Mouse (Mus musculus): ENCODE data around the gene Ppm1n. TPM values are rescaled to one million over a fixed set of nuclear protein-coding genes. Genes with fewer than 3 reads are reported as not detected.

Gene Ppm1n
- not detected for polyA plus RNA-seq (2014; fragmentation: Illumina TruSeq; extraction: RNeasy Lipid Tissue Mini Kit (QIAGEN cat#74804); ENCODE audit: low read depth, low replicate concordance)

DNA sequence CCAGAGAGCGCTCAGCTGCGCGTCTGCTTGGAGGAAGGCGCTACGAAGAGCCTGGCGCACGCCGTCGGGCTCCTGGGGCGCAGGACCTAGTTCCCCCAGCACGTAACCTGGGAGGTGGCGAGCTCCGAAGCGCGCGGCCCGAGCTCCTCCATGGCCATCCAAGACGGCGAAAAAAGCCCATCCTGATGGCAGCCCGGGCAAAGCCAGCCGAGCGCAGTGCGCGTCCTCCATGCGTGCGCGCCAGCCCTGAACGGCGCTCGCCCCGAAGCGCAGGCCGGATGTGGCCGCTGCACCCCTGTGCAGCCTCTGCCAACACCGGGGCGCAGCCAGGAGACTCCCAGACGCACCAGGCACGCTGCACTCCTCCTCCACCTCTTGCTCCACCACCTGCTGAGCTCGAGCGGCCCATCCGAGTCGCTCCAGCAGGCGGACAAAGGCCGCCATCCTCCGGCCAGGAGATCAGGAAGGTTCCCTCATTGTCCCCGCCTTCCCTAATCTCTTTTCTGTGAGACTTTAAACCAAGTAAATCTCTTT lies at the start of gene Ppm1n:
Gene Ppm1n, minus strand, starts transcription at position 484 of the 534 bp plus-strand sequence.

DNA sequence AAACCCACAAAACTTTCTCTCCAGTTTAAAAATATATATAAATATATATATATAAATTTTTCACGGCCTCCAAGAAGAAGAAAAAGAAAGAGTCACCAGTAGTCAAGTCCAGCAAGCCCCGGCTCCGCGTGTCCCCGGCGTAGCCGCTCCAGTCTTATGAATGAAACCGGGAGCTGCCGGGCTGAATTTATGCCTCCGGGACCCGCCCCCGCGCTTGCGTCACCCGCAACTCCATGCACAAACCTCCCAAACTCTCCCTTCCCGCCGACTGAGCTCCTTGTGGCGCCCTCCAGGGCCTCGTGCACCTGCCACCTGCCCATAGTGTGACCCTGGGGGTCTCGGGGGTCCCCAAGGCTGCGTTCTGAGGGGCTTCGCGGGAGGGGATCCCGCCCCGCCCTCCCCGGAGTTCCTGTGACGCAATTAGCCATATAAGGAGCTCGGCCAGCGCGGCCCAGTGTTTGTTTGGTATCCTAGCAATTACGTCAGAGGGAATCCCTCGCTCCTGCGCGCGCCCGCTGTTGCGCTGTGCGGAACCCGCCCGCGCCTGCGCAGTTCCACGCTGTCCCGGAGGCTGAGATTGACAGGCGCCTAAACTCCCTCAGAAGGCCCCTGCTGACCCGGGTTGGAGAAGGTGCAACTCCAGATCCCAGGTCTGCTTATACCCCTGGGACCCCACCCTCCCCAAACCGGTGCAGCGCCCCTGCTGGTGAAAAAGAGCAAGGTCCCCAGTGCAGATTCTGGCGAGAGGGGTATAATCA lies 30.2 kb upstream of the Ppm1n start, which contains the start of gene Fosb:
Gene Fosb, minus strand, starts transcription at position 168 of the 758 bp plus-strand sequence.

DNA sequence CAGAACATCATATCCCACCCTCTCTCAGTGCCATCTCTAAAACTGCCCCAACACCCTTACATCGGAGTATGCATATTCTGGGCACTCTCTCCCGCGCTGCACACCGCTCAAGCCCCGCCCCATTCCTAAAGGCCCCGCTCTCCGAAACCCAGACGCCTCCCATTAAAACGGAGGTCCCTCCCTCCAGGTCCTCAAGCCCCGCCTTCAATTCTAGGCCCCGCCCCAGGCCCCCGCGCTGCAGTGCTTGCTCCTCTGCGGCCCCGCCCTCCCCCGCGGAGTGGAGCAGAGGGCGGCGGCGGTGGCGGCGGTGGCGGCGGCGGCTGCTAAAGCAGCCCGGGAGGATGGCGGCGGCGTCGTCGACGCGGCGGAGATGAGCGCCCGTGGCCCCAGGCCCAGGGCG lies 2.5 kb upstream of the Ppm1n start, which contains the start of gene Rtn2:
Gene Rtn2, plus strand, starts transcription at position 240 of the 400 bp plus-strand sequence.

DNA sequence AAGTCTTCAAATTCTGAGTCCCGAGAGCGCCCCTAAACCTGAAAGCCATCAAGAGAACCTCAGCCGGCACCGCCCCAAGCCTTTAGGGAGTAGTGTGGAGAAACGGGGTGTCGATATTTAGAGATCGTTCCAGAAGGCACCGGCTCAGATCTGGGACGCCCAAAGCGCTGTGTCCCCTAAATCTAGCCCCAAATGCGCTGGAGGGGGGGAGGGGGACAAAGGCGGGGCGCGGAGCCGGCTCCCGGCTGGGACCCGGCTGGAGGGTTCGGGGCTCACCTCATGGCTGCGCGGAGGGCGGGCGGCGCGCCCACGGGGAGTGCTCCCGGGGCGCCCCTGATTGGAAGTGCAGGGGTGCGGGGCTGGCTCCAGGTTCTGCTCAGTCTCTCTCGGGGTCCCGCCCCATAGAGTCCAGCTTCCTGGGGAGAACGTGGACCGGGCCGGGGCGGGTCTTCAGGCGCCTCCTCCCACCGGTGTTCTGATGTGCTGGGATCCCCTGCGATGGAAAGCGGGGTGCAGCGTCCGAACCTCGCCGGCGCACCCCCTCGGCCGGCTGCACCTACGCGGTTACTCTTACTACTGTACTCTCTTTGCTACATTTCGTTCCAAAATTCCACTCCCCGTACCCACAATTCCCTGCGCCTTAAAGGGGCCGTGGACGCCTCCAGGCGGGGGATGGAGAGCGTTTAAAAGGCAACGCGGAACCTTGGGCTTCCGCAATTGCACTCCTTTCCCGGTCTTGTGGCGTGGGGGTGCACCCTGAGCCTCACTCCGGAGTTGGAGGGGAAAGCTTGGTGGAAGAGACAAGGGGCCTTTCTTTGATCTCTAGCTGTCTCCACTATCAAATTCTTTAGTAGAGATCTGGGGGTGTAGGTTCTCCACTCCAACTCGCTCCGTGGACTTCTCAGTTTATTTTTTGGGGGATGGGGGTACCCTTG lies 8.4 kb downstream of the Ppm1n start, which contains the start of gene Vasp:
Gene Vasp, minus strand, starts transcription at position 580 of the 935 bp plus-strand sequence.

DNA sequence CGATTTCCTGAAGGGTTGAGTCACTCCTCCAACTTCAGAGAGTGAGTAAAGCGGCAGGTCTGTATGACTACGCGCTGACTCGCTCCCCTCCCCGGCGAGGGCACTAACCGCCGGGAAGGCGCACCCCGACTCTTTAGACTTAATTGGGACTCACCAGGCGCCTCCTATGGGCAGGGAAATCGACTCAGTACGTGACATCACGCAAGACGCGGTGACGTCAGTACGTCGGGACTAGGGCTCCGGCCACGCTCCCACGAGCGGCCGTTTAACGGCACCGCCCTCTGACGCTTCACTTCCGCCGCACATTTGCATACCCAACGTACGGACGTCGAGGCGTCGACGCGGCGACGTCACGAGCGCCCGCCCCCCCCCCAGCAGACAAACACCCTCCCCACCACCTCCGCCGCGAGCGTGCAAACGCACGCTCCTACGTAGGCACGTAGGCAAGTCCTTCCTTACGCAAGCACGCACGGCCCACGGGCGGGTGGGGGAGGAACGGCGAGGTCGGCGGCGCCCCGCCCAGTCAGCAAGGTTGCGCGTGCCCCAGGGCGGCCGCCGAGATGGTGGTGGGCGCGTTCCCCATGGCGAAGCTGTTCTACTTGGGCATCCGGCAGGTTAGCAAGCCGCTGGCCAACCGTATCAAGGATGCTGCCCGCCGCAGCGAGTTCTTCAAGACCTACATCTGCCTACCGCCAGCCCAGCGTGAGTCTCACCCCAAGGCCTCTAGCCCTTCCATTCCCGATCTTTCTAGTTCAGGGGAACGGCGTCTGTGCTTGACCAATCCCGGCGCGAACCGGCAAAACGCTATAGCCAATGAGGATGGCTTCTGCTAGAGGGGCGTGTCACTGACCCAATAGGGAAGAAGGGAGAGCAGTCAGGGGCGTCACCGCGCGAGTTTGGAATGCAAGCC lies 51.7 kb downstream of the Ppm1n start, which contains the start of gene Opa3:
Gene Opa3, plus strand, starts transcription at position 452 of the 910 bp plus-strand sequence.

Other genes with a start within 250 kb of the Ppm1n start
- not detected for gene Rsph6a, start 225.4 kb downstream of the Ppm1n start, polyA plus RNA-seq (2014; fragmentation: Illumina TruSeq; extraction: RNeasy Lipid Tissue Mini Kit (QIAGEN cat#74804); ENCODE audit: low read depth, low replicate concordance)
- 61.5 TPM for gene Dmwd, start 203.8 kb downstream of the Ppm1n start, polyA plus RNA-seq (2014; fragmentation: Illumina TruSeq; extraction: RNeasy Lipid Tissue Mini Kit (QIAGEN cat#74804); ENCODE audit: low read depth, low replicate concordance)
- 569 TPM for gene Dmpk, start 196.2 kb downstream of the Ppm1n start, polyA plus RNA-seq (2014; fragmentation: Illumina TruSeq; extraction: RNeasy Lipid Tissue Mini Kit (QIAGEN cat#74804); ENCODE audit: low read depth, low replicate concordance)
- gene Six5, start 185.5 kb downstream of the Ppm1n start, polyA plus RNA-seq (2014; fragmentation: Illumina TruSeq; extraction: RNeasy Lipid Tissue Mini Kit (QIAGEN cat#74804); ENCODE audit: low read depth, low replicate concordance), result 11.9 TPM
- not detected for gene Gm4969, start 161.7 kb downstream of the Ppm1n start, polyA plus RNA-seq (2014; fragmentation: Illumina TruSeq; extraction: RNeasy Lipid Tissue Mini Kit (QIAGEN cat#74804); ENCODE audit: low read depth, low replicate concordance)
- 4.0 TPM for gene Fbxo46, start 160.2 kb downstream of the Ppm1n start, polyA plus RNA-seq (2014; fragmentation: Illumina TruSeq; extraction: RNeasy Lipid Tissue Mini Kit (QIAGEN cat#74804); ENCODE audit: low read depth, low replicate concordance)
- 5.1 TPM for gene Qpctl, start 130.8 kb downstream of the Ppm1n start, polyA plus RNA-seq (2014; fragmentation: Illumina TruSeq; extraction: RNeasy Lipid Tissue Mini Kit (QIAGEN cat#74804); ENCODE audit: low read depth, low replicate concordance)
- gene Snrpd2, start 130.3 kb downstream of the Ppm1n start, polyA plus RNA-seq (2014; fragmentation: Illumina TruSeq; extraction: RNeasy Lipid Tissue Mini Kit (QIAGEN cat#74804); ENCODE audit: low read depth, low replicate concordance), result 49.9 TPM
- 0.89 TPM for gene Gipr, start 113.9 kb downstream of the Ppm1n start, polyA plus RNA-seq (2014; fragmentation: Illumina TruSeq; extraction: RNeasy Lipid Tissue Mini Kit (QIAGEN cat#74804); ENCODE audit: low read depth, low replicate concordance)
- 36.9 TPM for gene Eml2, start 103.6 kb downstream of the Ppm1n start, polyA plus RNA-seq (2014; fragmentation: Illumina TruSeq; extraction: RNeasy Lipid Tissue Mini Kit (QIAGEN cat#74804); ENCODE audit: low read depth, low replicate concordance)
- gene Gpr4, start 67.5 kb downstream of the Ppm1n start, polyA plus RNA-seq (2014; fragmentation: Illumina TruSeq; extraction: RNeasy Lipid Tissue Mini Kit (QIAGEN cat#74804); ENCODE audit: low read depth, low replicate concordance), result 8.0 TPM
- gene Opa3, start 51.7 kb downstream of the Ppm1n start, polyA plus RNA-seq (2014; fragmentation: Illumina TruSeq; extraction: RNeasy Lipid Tissue Mini Kit (QIAGEN cat#74804); ENCODE audit: low read depth, low replicate concordance), result 69.0 TPM
- gene Vasp, start 8.2 kb downstream of the Ppm1n start, polyA plus RNA-seq (2014; fragmentation: Illumina TruSeq; extraction: RNeasy Lipid Tissue Mini Kit (QIAGEN cat#74804); ENCODE audit: low read depth, low replicate concordance), result 36.4 TPM
- 176 TPM for gene Rtn2, start 2.6 kb upstream of the Ppm1n start, polyA plus RNA-seq (2014; fragmentation: Illumina TruSeq; extraction: RNeasy Lipid Tissue Mini Kit (QIAGEN cat#74804); ENCODE audit: low read depth, low replicate concordance)
- gene Fosb, start 30.0 kb upstream of the Ppm1n start, polyA plus RNA-seq (2014; fragmentation: Illumina TruSeq; extraction: RNeasy Lipid Tissue Mini Kit (QIAGEN cat#74804); ENCODE audit: low read depth, low replicate concordance), result 3.6 TPM
- 48.8 TPM for gene Ercc1, start 64.7 kb upstream of the Ppm1n start, polyA plus RNA-seq (2014; fragmentation: Illumina TruSeq; extraction: RNeasy Lipid Tissue Mini Kit (QIAGEN cat#74804); ENCODE audit: low read depth, low replicate concordance)
- 13.4 TPM for gene Cd3eap, start 79.4 kb upstream of the Ppm1n start, polyA plus RNA-seq (2014; fragmentation: Illumina TruSeq; extraction: RNeasy Lipid Tissue Mini Kit (QIAGEN cat#74804); ENCODE audit: low read depth, low replicate concordance)
- 26.1 TPM for gene Ppp1r13l, start 79.7 kb upstream of the Ppm1n start, polyA plus RNA-seq (2014; fragmentation: Illumina TruSeq; extraction: RNeasy Lipid Tissue Mini Kit (QIAGEN cat#74804); ENCODE audit: low read depth, low replicate concordance)
- gene Ercc2, start 101.9 kb upstream of the Ppm1n start, polyA plus RNA-seq (2014; fragmentation: Illumina TruSeq; extraction: RNeasy Lipid Tissue Mini Kit (QIAGEN cat#74804); ENCODE audit: low read depth, low replicate concordance), result 16.8 TPM
- gene Klc3, start 124.0 kb upstream of the Ppm1n start, polyA plus RNA-seq (2014; fragmentation: Illumina TruSeq; extraction: RNeasy Lipid Tissue Mini Kit (QIAGEN cat#74804); ENCODE audit: low read depth, low replicate concordance), result 0.55 TPM
- gene Ckm, start 124.7 kb upstream of the Ppm1n start, polyA plus RNA-seq (2014; fragmentation: Illumina TruSeq; extraction: RNeasy Lipid Tissue Mini Kit (QIAGEN cat#74804); ENCODE audit: low read depth, low replicate concordance), result 2,990 TPM
- 16.4 TPM for gene Mark4, start 178.8 kb upstream of the Ppm1n start, polyA plus RNA-seq (2014; fragmentation: Illumina TruSeq; extraction: RNeasy Lipid Tissue Mini Kit (QIAGEN cat#74804); ENCODE audit: low read depth, low replicate concordance)
- 1.4 TPM for gene Exoc3l2, start 183.3 kb upstream of the Ppm1n start, polyA plus RNA-seq (2014; fragmentation: Illumina TruSeq; extraction: RNeasy Lipid Tissue Mini Kit (QIAGEN cat#74804); ENCODE audit: low read depth, low replicate concordance)
- gene Bloc1s3, start 228.3 kb upstream of the Ppm1n start, polyA plus RNA-seq (2014; fragmentation: Illumina TruSeq; extraction: RNeasy Lipid Tissue Mini Kit (QIAGEN cat#74804); ENCODE audit: low read depth, low replicate concordance), result 2.7 TPM
- 23.6 TPM for gene Trappc6a, start 228.3 kb upstream of the Ppm1n start, polyA plus RNA-seq (2014; fragmentation: Illumina TruSeq; extraction: RNeasy Lipid Tissue Mini Kit (QIAGEN cat#74804); ENCODE audit: low read depth, low replicate concordance)
- gene Nkpd1, start 237.8 kb upstream of the Ppm1n start, polyA plus RNA-seq (2014; fragmentation: Illumina TruSeq; extraction: RNeasy Lipid Tissue Mini Kit (QIAGEN cat#74804); ENCODE audit: low read depth, low replicate concordance), result not detected

All from heart, adult 10 weeks (tissue).